Mouse (Mus musculus) thymus, adult 2 months (tissue): ENCODE measurements around the gene Klhl13.

Experiments
- CTCF ChIP-seq: fragments of 200-500 bp; IDR thresholded peaks from 2 replicates; pipeline ENCODE4 v1.5.1; 2012; ENCODE audit warnings: mild to moderate bottlenecking, control low read depth, low read length, moderate library complexity, borderline replicate concordance; ENCODE audit not compliant: control insufficient read depth, poor library complexity, insufficient read depth; ENCODE audit errors: extremely low read depth
- POLR2A ChIP-seq: fragments of 200-500 bp; IDR thresholded peaks from 2 replicates; pipeline ENCODE4 v1.6.1; 2012; ENCODE audit warnings: mild to moderate bottlenecking, low read length, control low read depth, moderate library complexity; ENCODE audit not compliant: control insufficient read depth, poor library complexity, insufficient read depth; ENCODE audit errors: extremely low read depth

- TF ChIP-seq POLR2A (no peak), CTCF (no peak)
These were observed 97.3 kb downstream of the Klhl13 start for GRCm38 (mm10) chrX:23267601-23268000.
